Mouse (Mus musculus): Measurements from ENCODE around the gene Ano2. TPM values are rescaled to one million over a fixed set of nuclear protein-coding genes. Genes with fewer than 3 reads are reported as not detected.

Ano2 gene
- polyA plus RNA-seq, 1 experiment from 2014 or later: 0.16 TPM

- no peak overlapping the region for H3K27ac ChIP-seq (ENCODE audit: low read length)
- ATAC-seq (ENCODE audit: low read depth): no peak
- peaks cover 2% of the 10 kb centered on the region; the same call in 1 of the 2 replicates for H3K4me1 ChIP-seq (replicated peaks; ENCODE audit: control insufficient read depth, insufficient read depth, low read length)
- no peaks in the 10 kb centered on the region for H3K36me3 ChIP-seq (ENCODE audit: control insufficient read depth, insufficient read depth, low read length)
- WGBS: 39% methylated on average over 2 of the region's 2 CpGs
- no peak overlapping the region for H3K4me2 ChIP-seq (ENCODE audit: low read depth, low read length)
- no peaks in the 10 kb centered on the region for H3K9me3 ChIP-seq (ENCODE audit: control insufficient read depth, low read length)
- H3K9ac ChIP-seq (ENCODE audit: low read length): no peak overlapping the region
- no peak overlapping the region for H3K4me3 ChIP-seq (ENCODE audit: low read length)
- H3K27me3 ChIP-seq (ENCODE audit: control insufficient read depth, insufficient read depth, low read depth, low read length): no peaks in the 10 kb centered on the region
Measured at GRCm38 (mm10) chr6:125924979-125925378, 234.8 kb downstream of the Ano2 start.

GRCm38 (mm10) chr6:125925861-125926260, 235.6 kb downstream of the Ano2 start:
- Histone ChIP-seq H3K9ac (ENCODE audit: low read length) (no peak overlapping the region), H3K9me3 (ENCODE audit: control insufficient read depth, low read length) (no peaks in the 10 kb centered on the region), H3K27me3 (ENCODE audit: control insufficient read depth, insufficient read depth, low read depth, low read length) (no peaks in the 10 kb centered on the region), H3K27ac (ENCODE audit: low read length) (no peak overlapping the region), H3K4me1 (replicated peaks; ENCODE audit: control insufficient read depth, insufficient read depth, low read length) (peaks cover 2% of the 10 kb centered on the region; the same call in 1 of the 2 replicates), H3K4me3 (ENCODE audit: low read length) (no peak overlapping the region), H3K4me2 (ENCODE audit: low read depth, low read length) (no peak overlapping the region), H3K36me3 (ENCODE audit: control insufficient read depth, insufficient read depth, low read length) (no peaks in the 10 kb centered on the region)
- WGBS: 75% methylated on average over 3 of the region's 3 CpGs
- ATAC-seq (ENCODE audit: low read depth): no peak

- H3K4me3 ChIP-seq (ENCODE audit: low read length): no peak overlapping the region
- H3K4me1 ChIP-seq (replicated peaks; ENCODE audit: control insufficient read depth, insufficient read depth, low read length): no peaks in the 10 kb centered on the region
- no peaks in the 10 kb centered on the region for H3K27me3 ChIP-seq (ENCODE audit: control insufficient read depth, insufficient read depth, low read depth, low read length)
- 42% methylated on average over 7 of the region's 7 CpGs for WGBS
- H3K9ac ChIP-seq (ENCODE audit: low read length): no peak overlapping the region
- H3K27ac ChIP-seq (ENCODE audit: low read length): no peak overlapping the region
- no peak overlapping the region for H3K4me2 ChIP-seq (ENCODE audit: low read depth, low read length)
- ATAC-seq (ENCODE audit: low read depth): no peak
- H3K36me3 ChIP-seq (ENCODE audit: control insufficient read depth, insufficient read depth, low read length): no peaks in the 10 kb centered on the region
- no peaks in the 10 kb centered on the region for H3K9me3 ChIP-seq (ENCODE audit: control insufficient read depth, low read length)
Measured at GRCm38 (mm10) chr6:125931926-125932325, 241.7 kb downstream of the Ano2 start.

- Histone ChIP-seq H3K4me3 (ENCODE audit: low read length) (no peak overlapping the region), H3K4me1 (replicated peaks; ENCODE audit: control insufficient read depth, insufficient read depth, low read length) (no peaks in the 10 kb centered on the region), H3K4me2 (ENCODE audit: low read depth, low read length) (no peak overlapping the region), H3K9ac (ENCODE audit: low read length) (no peak overlapping the region), H3K27ac (ENCODE audit: low read length) (no peak overlapping the region), H3K9me3 (ENCODE audit: control insufficient read depth, low read length) (no peaks in the 10 kb centered on the region), H3K36me3 (ENCODE audit: control insufficient read depth, insufficient read depth, low read length) (no peaks in the 10 kb centered on the region), H3K27me3 (ENCODE audit: control insufficient read depth, insufficient read depth, low read depth, low read length) (no peaks in the 10 kb centered on the region)
- WGBS: 11% methylated on average over 3 of the region's 3 CpGs
- peak; percentile 64; the same call in 1 of the 2 replicates for ATAC-seq (ENCODE audit: low read depth)
Measured at GRCm38 (mm10) chr6:125954965-125955364, 264.7 kb downstream of the Ano2 start.

GRCm38 (mm10) chr6:125973551-125973950, 283.3 kb downstream of the Ano2 start:
- ATAC-seq (ENCODE audit: low read depth): peak; percentile 68
- Histone ChIP-seq H3K4me1 (replicated peaks; ENCODE audit: control insufficient read depth, insufficient read depth, low read length) (no peaks in the 10 kb centered on the region), H3K27ac (ENCODE audit: low read length) (no peak overlapping the region), H3K9me3 (ENCODE audit: control insufficient read depth, low read length) (no peaks in the 10 kb centered on the region), H3K36me3 (ENCODE audit: control insufficient read depth, insufficient read depth, low read length) (no peaks in the 10 kb centered on the region), H3K27me3 (ENCODE audit: control insufficient read depth, insufficient read depth, low read depth, low read length) (no peaks in the 10 kb centered on the region), H3K9ac (ENCODE audit: low read length) (no peak overlapping the region), H3K4me3 (ENCODE audit: low read length) (no peak overlapping the region), H3K4me2 (ENCODE audit: low read depth, low read length) (no peak overlapping the region)

GRCm38 (mm10) chr6:125975788-125976465, 285.7 kb downstream of the Ano2 start:
- H3K9ac ChIP-seq (ENCODE audit: low read length): no peak overlapping the region
- H3K4me3 ChIP-seq (ENCODE audit: low read length): no peak overlapping the region
- H3K9me3 ChIP-seq (ENCODE audit: control insufficient read depth, low read length): no peaks in the 10 kb centered on the region
- no peaks in the 10 kb centered on the region for H3K36me3 ChIP-seq (ENCODE audit: control insufficient read depth, insufficient read depth, low read length)
- H3K4me1 ChIP-seq (replicated peaks; ENCODE audit: control insufficient read depth, insufficient read depth, low read length): no peaks in the 10 kb centered on the region
- WGBS: 38% methylated on average over 15 of the region's 15 CpGs
- no peak overlapping the region for H3K27ac ChIP-seq (ENCODE audit: low read length)
- no peaks in the 10 kb centered on the region for H3K27me3 ChIP-seq (ENCODE audit: control insufficient read depth, insufficient read depth, low read depth, low read length)
- no peak for ATAC-seq (ENCODE audit: low read depth)
- no peak overlapping the region for H3K4me2 ChIP-seq (ENCODE audit: low read depth, low read length)

- H3K9ac ChIP-seq (ENCODE audit: low read length): no peak overlapping the region
- no peak overlapping the region for H3K27ac ChIP-seq (ENCODE audit: low read length)
- no peak overlapping the region for H3K4me2 ChIP-seq (ENCODE audit: low read depth, low read length)
- no peaks in the 10 kb centered on the region for H3K4me1 ChIP-seq (replicated peaks; ENCODE audit: control insufficient read depth, insufficient read depth, low read length)
- 84% methylated on average over 5 of the region's 5 CpGs for WGBS
- no peak overlapping the region for H3K4me3 ChIP-seq (ENCODE audit: low read length)
- H3K36me3 ChIP-seq (ENCODE audit: control insufficient read depth, insufficient read depth, low read length): no peaks in the 10 kb centered on the region
- ATAC-seq (ENCODE audit: low read depth): no peak
- H3K9me3 ChIP-seq (ENCODE audit: control insufficient read depth, low read length): no peaks in the 10 kb centered on the region
- H3K27me3 ChIP-seq (ENCODE audit: control insufficient read depth, insufficient read depth, low read depth, low read length): no peaks in the 10 kb centered on the region
Measured at GRCm38 (mm10) chr6:125979601-125980000, 289.4 kb downstream of the Ano2 start.

- H3K27ac ChIP-seq (ENCODE audit: low read length): no peak overlapping the region; the same call in 1 of the 2 replicates
- H3K4me2 ChIP-seq (ENCODE audit: low read depth, low read length): no peak overlapping the region
- H3K4me1 ChIP-seq (replicated peaks; ENCODE audit: control insufficient read depth, insufficient read depth, low read length): no peaks in the 10 kb centered on the region
- H3K4me3 ChIP-seq (ENCODE audit: low read length): no peak overlapping the region
- WGBS: 48% methylated on average over 4 of the region's 4 CpGs
- H3K9ac ChIP-seq (ENCODE audit: low read length): no peak overlapping the region
- ATAC-seq (ENCODE audit: low read depth): peak; percentile 65; the same call in 1 of the 2 replicates
- no peaks in the 10 kb centered on the region for H3K36me3 ChIP-seq (ENCODE audit: control insufficient read depth, insufficient read depth, low read length)
- no peaks in the 10 kb centered on the region for H3K9me3 ChIP-seq (ENCODE audit: control insufficient read depth, low read length)
- no peaks in the 10 kb centered on the region for H3K27me3 ChIP-seq (ENCODE audit: control insufficient read depth, insufficient read depth, low read depth, low read length)
Measured at GRCm38 (mm10) chr6:125984050-125984449, 293.8 kb downstream of the Ano2 start.

GRCm38 (mm10) chr6:125992731-125993130, 302.5 kb downstream of the Ano2 start:
- Histone ChIP-seq H3K4me2 (ENCODE audit: low read depth, low read length) (no peak overlapping the region), H3K9me3 (ENCODE audit: control insufficient read depth, low read length) (no peaks in the 10 kb centered on the region), H3K9ac (ENCODE audit: low read length) (no peak overlapping the region), H3K27me3 (ENCODE audit: control insufficient read depth, insufficient read depth, low read depth, low read length) (no peaks in the 10 kb centered on the region), H3K27ac (ENCODE audit: low read length) (no peak overlapping the region), H3K4me1 (replicated peaks; ENCODE audit: control insufficient read depth, insufficient read depth, low read length) (no peaks in the 10 kb centered on the region), H3K4me3 (ENCODE audit: low read length) (no peak overlapping the region), H3K36me3 (ENCODE audit: control insufficient read depth, insufficient read depth, low read length) (no peaks in the 10 kb centered on the region)
- WGBS: 41% methylated on average over 6 of the region's 6 CpGs
- ATAC-seq (ENCODE audit: low read depth): no peak

Data from lung, embryonic 16.5 days (tissue).